Mouse (Mus musculus) MEL (cell line): ENCODE results near the gene Gm37240. TPM values are rescaled to one million over a fixed set of nuclear protein-coding genes. Genes with fewer than 3 reads are reported as not detected.

Experiments used
- DNase-seq: peaks from one replicate; pipeline ENCODE4 v3.0.0; 2011; ENCODE audit warnings: low read depth, low spot score
- H3K27ac ChIP-seq: 2 replicates; pipeline ENCODE4 v1.5.1; 2012; ENCODE audit warnings: low read depth, mild to moderate bottlenecking, control low read depth, low read length, moderate library complexity; ENCODE audit not compliant: control insufficient read depth
- H3K27me3 ChIP-seq, 2 experiments: fragments of 150-350 bp in 1 of 2; sonication (generic) in 1 of 2; 2 replicates each; pipeline ENCODE4 v1.6.1; 2012; ENCODE audit warnings: low read length in 2 of 2, mild to moderate bottlenecking in 2 of 2, improper control_type of control experiment in 1 of 2, moderate library complexity in 1 of 2; ENCODE audit not compliant: insufficient read depth in 2 of 2, control insufficient read depth in 1 of 2
- H3K36me3 ChIP-seq, 2 experiments: 2 replicates each; pipeline ENCODE4 v1.6.1; 2012 to 2014; ENCODE audit warnings: low read length in 2 of 2, improper control_type of control experiment in 1 of 2, inconsistent platforms in 1 of 2, mild to moderate bottlenecking in 1 of 2; ENCODE audit not compliant: insufficient read depth in 2 of 2, control insufficient read depth in 1 of 2
- H3K4me1 ChIP-seq, 2 experiments: fragments of 150-350 bp in 1 of 2; sonication (generic) in 1 of 2; 2 replicates each; pipeline ENCODE4 v1.6.1; 2012; ENCODE audit warnings: low read length in 2 of 2, improper control_type of control experiment in 1 of 2, mild to moderate bottlenecking in 1 of 2; ENCODE audit not compliant: insufficient read depth in 2 of 2, control insufficient read depth in 1 of 2
- H3K4me3 ChIP-seq, 2 experiments: fragments of 150-350 bp in 1 of 2; sonication (generic) in 1 of 2; 2 replicates each; pipeline ENCODE4 v1.5.1; 2012; ENCODE audit warnings: low read depth in 2 of 2, low read length in 2 of 2, mild to moderate bottlenecking in 2 of 2, moderate library complexity in 2 of 2, control low read depth in 1 of 2, improper control_type of control experiment in 1 of 2; ENCODE audit not compliant: control insufficient read depth in 1 of 2, insufficient read depth in 1 of 2
- H3K79me2 ChIP-seq: 2 replicates; pipeline ENCODE4 v1.6.1; 2012; ENCODE audit warnings: mild to moderate bottlenecking, low read length, moderate library complexity; ENCODE audit not compliant: control insufficient read depth, poor library complexity, insufficient read depth
- H3K9ac ChIP-seq: 2 replicates; pipeline ENCODE4 v1.6.1; 2012; ENCODE audit warnings: low read depth, mild to moderate bottlenecking, control low read depth, low read length, moderate library complexity; ENCODE audit not compliant: control insufficient read depth, poor library complexity, severe bottlenecking
- H3K9me3 ChIP-seq: fragments of 150-350 bp; sonication (generic); replicated peaks from 2 replicates; pipeline ENCODE4 v1.6.1; 2012; ENCODE audit warnings: mild to moderate bottlenecking, low read length, improper control_type of control experiment, moderate library complexity; ENCODE audit not compliant: insufficient read depth
- CHD2 ChIP-seq: IDR thresholded peaks from 2 replicates; pipeline ENCODE4 v1.6.1; 2011; ENCODE audit warnings: low read length, improper control_type of control experiment
- E2F4 ChIP-seq: IDR thresholded peaks from 2 replicates; pipeline ENCODE4 v1.6.1; 2011; ENCODE audit warnings: low read depth, low read length, improper control_type of control experiment, borderline replicate concordance
- ELF1 ChIP-seq: IDR thresholded peaks from 2 replicates; pipeline ENCODE4 v1.6.1; 2014; ENCODE audit warnings: low read depth, mild to moderate bottlenecking, inconsistent platforms, low read length, improper control_type of control experiment, moderate library complexity
- EP300 ChIP-seq, 2 experiments: IDR thresholded peaks; 2 replicates each; pipeline ENCODE4 v1.6.1; 2011; ENCODE audit warnings: improper control_type of control experiment in 2 of 2, low read length in 2 of 2, low read depth in 1 of 2, mild to moderate bottlenecking in 1 of 2
- GATA1 ChIP-seq: IDR thresholded peaks from 2 replicates; pipeline ENCODE4 v1.6.1; 2011; ENCODE audit warnings: low read depth, low read length, improper control_type of control experiment
- HCFC1 ChIP-seq: IDR thresholded peaks from 2 replicates; pipeline ENCODE4 v1.6.1; 2012; ENCODE audit warnings: low read depth, mild to moderate bottlenecking, inconsistent platforms, low read length, improper control_type of control experiment, moderate library complexity
- MAFK ChIP-seq: IDR thresholded peaks from 2 replicates; pipeline ENCODE4 v1.6.1; 2011; ENCODE audit warnings: low read depth, mild to moderate bottlenecking, low read length, improper control_type of control experiment, borderline replicate concordance
- MEF2A ChIP-seq: IDR thresholded peaks from 2 replicates; pipeline ENCODE4 v1.6.1; 2014; ENCODE audit warnings: low read depth, mild to moderate bottlenecking, inconsistent platforms, low read length, improper control_type of control experiment; ENCODE audit not compliant: poor library complexity, insufficient replicate concordance, severe bottlenecking; ENCODE audit errors: extremely low read depth
- MYB ChIP-seq: IDR thresholded peaks from 2 replicates; pipeline ENCODE4 v1.6.1; 2011; ENCODE audit warnings: mild to moderate bottlenecking, low read depth, low read length, improper control_type of control experiment
- MYC ChIP-seq: IDR thresholded peaks from 2 replicates; pipeline ENCODE4 v1.6.1; 2011; ENCODE audit warnings: low read depth, mild to moderate bottlenecking, low read length, improper control_type of control experiment, moderate library complexity
- RAD21 ChIP-seq: IDR thresholded peaks from 2 replicates; pipeline ENCODE4 v1.6.1; 2011; ENCODE audit warnings: mild to moderate bottlenecking, low read depth, low read length, improper control_type of control experiment
- SIN3A ChIP-seq: IDR thresholded peaks from 2 replicates; pipeline ENCODE4 v1.6.1; 2012; ENCODE audit warnings: low read length, improper control_type of control experiment, inconsistent platforms
- TAL1 ChIP-seq: IDR thresholded peaks from 2 replicates; pipeline ENCODE4 v1.6.1; 2012; ENCODE audit warnings: mild to moderate bottlenecking, inconsistent platforms, low read length, moderate library complexity, mixed read lengths
- TBP ChIP-seq: IDR thresholded peaks from 2 replicates; pipeline ENCODE4 v1.8.0; 2011; ENCODE audit warnings: low read depth, low read length, improper control_type of control experiment
- TCF12 ChIP-seq: IDR thresholded peaks from 2 replicates; pipeline ENCODE4 v1.6.1; 2014; ENCODE audit warnings: low read depth, mild to moderate bottlenecking, inconsistent platforms, low read length, improper control_type of control experiment, moderate library complexity
- USF2 ChIP-seq, 2 experiments: IDR thresholded peaks; 2 replicates each; pipeline ENCODE4 v1.6.1; 2011 to 2012; ENCODE audit warnings: improper control_type of control experiment in 2 of 2, low read length in 2 of 2, borderline replicate concordance in 1 of 2, inconsistent platforms in 1 of 2, low read depth in 1 of 2, mild to moderate bottlenecking in 1 of 2; ENCODE audit not compliant: insufficient read depth in 1 of 2
- ZKSCAN1 ChIP-seq: IDR thresholded peaks from 2 replicates; pipeline ENCODE4 v1.6.1; 2012; ENCODE audit warnings: low read depth, mild to moderate bottlenecking, inconsistent platforms, low read length, improper control_type of control experiment, moderate library complexity
- polyA plus RNA-seq, 2 experiments: library from polyadenylated mRNA; stranded (reverse) in 1 of 2; unstranded in 1 of 2; fragments of >175 nt in 1 of 2; fragments of >200 nt in 1 of 2; gene quantifications; 2 replicates each; pipeline versions ENCODE4 v1.2.1 to v1.2.4; 2012; ENCODE audit warnings: low replicate concordance in 2 of 2, low read depth in 1 of 2; ENCODE audit not compliant: insufficient read length in 2 of 2, insufficient read depth in 1 of 2, missing spikeins in 1 of 2
- total RNA-seq: library from RNA; depleted of rRNA; stranded (reverse); fragments of 300-350 nt; gene quantifications from 2 replicates; pipeline ENCODE4 v1.2.3, GENCODE M21; 2012

Gm37240 gene
- total and polyA plus RNA-seq, 3 experiments = 0.04 TPM; not detected in 2

DNA sequence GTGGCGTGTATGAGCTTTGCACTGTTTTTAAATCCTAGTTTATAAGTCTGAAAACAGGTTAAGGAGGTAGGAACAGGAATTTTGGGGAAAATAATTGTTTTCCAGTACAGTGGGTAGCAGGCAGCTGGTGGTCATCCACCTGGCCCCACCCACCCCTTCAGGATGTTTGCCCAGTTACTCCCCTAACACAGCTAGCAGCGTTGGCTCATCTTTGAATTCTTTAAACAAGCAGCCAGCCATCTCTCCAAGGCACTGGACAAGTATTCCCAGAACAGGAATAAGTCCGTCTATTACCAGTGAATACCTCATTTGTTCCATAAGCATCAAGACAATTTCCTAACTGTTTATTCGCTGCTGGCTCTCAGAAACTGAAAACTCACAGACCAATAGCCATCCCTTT lies 1111.7 kb downstream of the Gm37240 start:
- Histone ChIP-seq H3K9ac (no peak overlapping the region), H3K4me3 (no peak overlapping the region), H3K27me3 (no peaks in the 10 kb centered on the region), H3K79me2 (no peaks in the 10 kb centered on the region), H3K36me3 (peaks cover 0 to 12% of the 10 kb centered on the region in 2 experiments; a peak in 2 of 4 replicates), H3K4me1 (peaks cover 0 to 12% of the 10 kb centered on the region in 2 experiments; a peak in 2 of 4 replicates), H3K27ac (no peak overlapping the region), H3K9me3 (no peaks in the 10 kb centered on the region)
- no peak for TF ChIP-seq MEF2A
- TF ChIP-seq MYB = no peak
- no peak for TF ChIP-seq GATA1
- no peak for TF ChIP-seq MYC
- no peak for TF ChIP-seq MAFK
- no peak for TF ChIP-seq EP300 (IDR thresholded peaks at IDR 0.05; ENCODE audit: low read depth in 1 of 2, low read length in 2 of 2)
- TF ChIP-seq E2F4 = no peak
- no peak for TF ChIP-seq HCFC1
- TF ChIP-seq ZKSCAN1 = no peak
- no peak for DNase-seq

DNA sequence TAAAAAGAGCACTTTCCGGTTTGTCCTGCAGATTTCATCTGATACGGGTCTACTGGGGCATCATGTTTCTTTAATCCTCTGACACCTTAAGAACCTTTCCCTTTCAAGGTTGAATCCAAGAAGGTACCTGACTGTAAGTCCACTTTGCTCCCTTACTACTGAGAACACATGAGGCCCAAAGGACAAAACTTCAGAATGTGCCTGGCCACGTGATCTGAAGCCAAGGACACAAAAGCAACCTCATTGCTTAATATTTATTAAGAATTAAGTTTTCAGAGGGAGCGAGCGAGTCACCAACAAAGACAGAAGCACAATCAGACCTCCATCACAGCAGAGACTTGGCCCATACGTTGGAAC lies 1112.3 kb downstream of the Gm37240 start:
- Histone ChIP-seq H3K27ac (no peak overlapping the region), H3K9ac (no peak overlapping the region), H3K9me3 (no peaks in the 10 kb centered on the region), H3K36me3 (peaks cover 0 to 12% of the 10 kb centered on the region in 2 experiments; a peak in 2 of 4 replicates), H3K4me1 (peaks cover 0 to 12% of the 10 kb centered on the region in 2 experiments; a peak in 2 of 4 replicates), H3K79me2 (no peaks in the 10 kb centered on the region), H3K27me3 (no peaks in the 10 kb centered on the region), H3K4me3 (no peak overlapping the region)
- TF ChIP-seq E2F4 (no peak), TCF12 (no peak), SIN3A (no peak), TAL1 (no peak), TBP (no peak), ELF1 (no peak), RAD21 (no peak), USF2 (IDR thresholded peaks at IDR 0.05; ENCODE audit: borderline replicate concordance in 1 of 2, insufficient read depth in 1 of 2, low read depth in 1 of 2, low read length in 2 of 2) (no peak), CHD2 (no peak), MEF2A (no peak)
- DNase-seq = no peak
